Mouse (Mus musculus) spleen, adult 2 months (tissue): Measurements from ENCODE around the gene Agtr1b. TPM values are rescaled to one million over a fixed set of nuclear protein-coding genes. Genes with fewer than 3 reads are reported as not detected.

Source experiments
- DNase-seq, 2 experiments: peaks; one replicate each; pipeline versions ENCODE4 v3.0.0 to v3.0.0-alpha.2; 2012 to 2021; ENCODE audit warnings: low spot score in 2 of 2, low read depth in 1 of 2
- H3K27ac ChIP-seq: fragments of 200-500 bp; 2 replicates; pipeline ENCODE4 v1.5.1; 2012; ENCODE audit warnings: low read length, inconsistent platforms; ENCODE audit not compliant: insufficient read depth
- H3K27me3 ChIP-seq: fragments of 200-500 bp; 2 replicates; pipeline ENCODE4 v1.6.1; 2012; ENCODE audit warnings: mild to moderate bottlenecking, moderate library complexity, low read length, inconsistent platforms; ENCODE audit not compliant: control insufficient read depth, insufficient read depth
- H3K36me3 ChIP-seq: fragments of 200-500 bp; 2 replicates; pipeline ENCODE4 v1.6.1; 2012; ENCODE audit warnings: mild to moderate bottlenecking, low read length, inconsistent platforms; ENCODE audit not compliant: control insufficient read depth, insufficient read depth
- H3K4me1 ChIP-seq: fragments of 200-500 bp; 2 replicates; pipeline ENCODE4 v1.6.1; 2011; ENCODE audit warnings: inconsistent platforms; ENCODE audit not compliant: control insufficient read depth, insufficient read depth, insufficient read length
- H3K4me3 ChIP-seq: fragments of 200-500 bp; 2 replicates; pipeline ENCODE4 v1.5.1; 2011; ENCODE audit warnings: mild to moderate bottlenecking, inconsistent platforms; ENCODE audit not compliant: insufficient read depth, insufficient read length; ENCODE audit errors: extremely low read depth
- CTCF ChIP-seq: fragments of 200-500 bp; IDR thresholded peaks from 2 replicates; pipeline ENCODE4 v1.5.1; 2011; ENCODE audit warnings: mild to moderate bottlenecking, inconsistent platforms; ENCODE audit not compliant: insufficient read depth, insufficient read length, insufficient replicate concordance; ENCODE audit errors: extremely low read depth
- POLR2A ChIP-seq: fragments of 200-500 bp; IDR thresholded peaks from 2 replicates; pipeline ENCODE4 v1.6.1; 2011; ENCODE audit warnings: low read depth, low read length, inconsistent platforms
- WGBS: fragments of 180-500 bp; shearing (Covaris S2); methylation state at CpG from one replicate; pipeline ENCODE4 v1.1.7; 2018; 5-methylcytosine and 5-hydroxymethylcytosine counted together
- polyA plus RNA-seq: library from polyadenylated mRNA; depleted of rRNA; stranded (reverse); fragments of >200 nt; gene quantifications from 2 replicates; pipeline ENCODE4 v1.2.3, GENCODE M21; 2012; rRNA removed

The Agtr1b gene
- polyA plus RNA-seq, 1 experiment, result not detected

DNA sequence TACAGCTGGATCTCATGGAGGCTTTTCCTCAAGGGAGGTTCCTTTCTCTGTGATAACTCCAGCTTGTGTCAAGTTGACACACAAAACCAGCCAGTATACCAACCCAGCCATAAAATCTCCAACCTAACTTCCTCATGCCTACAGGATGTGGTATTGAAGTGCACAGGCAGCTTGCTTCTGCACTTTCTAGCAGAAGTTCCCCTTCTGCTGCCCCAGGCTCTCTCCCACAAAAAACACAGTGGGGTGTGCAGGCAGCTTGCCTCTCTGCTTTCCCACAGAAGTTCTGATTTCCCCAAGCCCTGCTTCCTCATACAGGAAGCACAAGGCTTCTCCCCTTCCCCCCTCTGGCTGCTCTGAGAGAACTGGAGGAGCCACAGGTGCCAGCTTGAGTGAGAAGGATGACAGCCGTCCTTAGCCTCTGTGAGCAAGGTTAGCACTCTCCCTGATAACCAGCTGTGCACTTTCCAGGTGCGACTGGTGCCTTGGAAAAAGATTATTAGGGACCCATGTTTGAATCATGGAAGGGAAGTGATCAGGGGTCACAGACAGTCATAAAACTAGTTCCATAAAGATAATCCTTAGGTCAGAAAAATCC is 62.1 kb downstream of the Agtr1b start:
- H3K4me1 ChIP-seq, result no peaks in the 10 kb centered on the region
- TF ChIP-seq POLR2A, result no peak
- TF ChIP-seq CTCF, result no peak
- WGBS, result 15% methylated on average over 2 of the region's 2 CpGs
- no peaks in the 10 kb centered on the region for H3K27me3 ChIP-seq
- H3K4me3 ChIP-seq, result no peak overlapping the region
- no peak overlapping the region for H3K27ac ChIP-seq
- no peaks in the 10 kb centered on the region for H3K36me3 ChIP-seq
- DNase-seq, result peak in 1 of 2 experiments; percentile 2

DNA sequence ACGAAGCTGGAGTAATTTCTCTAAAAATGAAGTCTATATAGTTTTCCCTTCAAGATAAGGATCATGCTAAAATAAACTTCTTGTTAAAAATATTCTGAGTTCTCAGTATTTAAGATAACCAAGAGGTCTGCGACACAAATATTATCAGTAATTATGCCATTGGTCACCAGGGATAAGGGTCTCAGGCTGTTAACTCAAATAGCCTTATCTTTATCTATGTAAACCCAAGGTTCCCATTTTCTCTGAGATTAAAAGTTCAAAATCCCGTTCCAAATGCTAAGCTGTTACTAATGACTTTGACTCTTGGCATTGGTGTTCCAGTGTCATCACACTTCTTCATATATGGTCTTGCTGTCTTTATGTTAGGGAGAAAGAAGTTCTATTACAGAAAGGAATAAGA is 71.4 kb downstream of the Agtr1b start:
- no peak overlapping the region for H3K4me3 ChIP-seq
- H3K36me3 ChIP-seq, result no peaks in the 10 kb centered on the region
- no peak overlapping the region for H3K27ac ChIP-seq
- TF ChIP-seq POLR2A, result no peak
- no peak for TF ChIP-seq CTCF
- no peak for DNase-seq
- no peaks in the 10 kb centered on the region for H3K27me3 ChIP-seq
- WGBS, result 79% methylated on average over 3 of the region's 3 CpGs
- no peaks in the 10 kb centered on the region for H3K4me1 ChIP-seq

DNA sequence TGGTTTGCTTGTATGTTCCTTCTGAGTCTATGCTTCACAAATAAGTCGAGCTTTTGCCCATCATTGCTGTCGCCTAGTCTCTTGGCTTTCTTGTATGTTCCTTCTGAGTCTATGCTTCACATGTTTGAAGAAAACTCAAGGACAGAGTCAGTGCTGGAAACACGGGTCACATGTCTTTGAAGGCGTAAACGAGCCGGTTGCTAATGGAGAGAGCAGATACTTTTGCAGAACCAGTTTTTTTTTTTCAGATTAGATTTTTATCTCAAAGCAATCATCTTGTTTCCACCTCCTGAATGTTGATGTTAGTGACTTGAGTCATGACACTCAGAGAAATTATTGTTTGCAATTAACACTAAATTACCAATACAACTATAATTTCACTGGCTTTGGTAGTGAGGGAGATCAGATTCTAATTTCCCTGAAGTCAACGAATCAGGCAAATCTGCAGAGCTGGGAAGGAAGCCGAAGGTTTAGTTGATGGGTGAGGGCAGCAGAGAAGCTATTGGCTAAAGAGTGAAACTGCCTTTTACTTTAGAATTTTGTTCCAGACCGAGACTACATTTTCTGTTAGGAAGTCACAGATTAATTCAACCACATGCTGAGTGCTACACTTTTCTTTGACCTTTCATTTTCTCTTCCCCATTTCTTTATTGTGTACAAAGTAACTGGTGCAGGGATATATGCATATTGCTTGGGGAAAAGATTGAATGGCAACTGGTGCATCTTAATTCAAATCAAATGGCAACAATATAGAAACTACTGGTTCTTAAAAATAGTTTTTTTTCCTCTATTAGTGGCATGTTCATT is 72.2 kb downstream of the Agtr1b start:
- Histone ChIP-seq H3K27me3 (no peaks in the 10 kb centered on the region), H3K4me3 (no peak overlapping the region), H3K27ac (no peak overlapping the region), H3K36me3 (no peaks in the 10 kb centered on the region), H3K4me1 (no peaks in the 10 kb centered on the region)
- WGBS, result 69% methylated on average over 9 of the region's 9 CpGs
- no peak for TF ChIP-seq CTCF
- no peak for DNase-seq

DNA sequence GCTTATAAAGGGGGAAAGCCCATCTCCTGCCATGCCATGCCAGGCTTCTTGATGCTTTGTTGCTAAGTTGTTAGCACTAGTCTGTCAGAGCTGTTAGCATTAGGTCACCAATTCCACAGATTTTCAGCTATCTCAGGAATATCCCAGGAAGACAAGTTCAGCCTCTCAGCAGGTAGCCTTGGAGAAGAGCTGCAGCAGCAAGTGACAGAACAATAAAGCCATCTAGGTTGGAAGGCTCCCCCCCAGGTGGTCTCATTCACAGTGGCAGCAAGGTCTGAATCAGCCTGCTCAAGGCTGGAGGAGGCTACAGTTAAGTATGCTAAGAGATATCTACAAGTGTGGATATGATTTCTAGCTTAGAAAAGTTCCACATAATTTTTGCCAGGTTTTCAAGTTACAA is 75.6 kb downstream of the Agtr1b start:
- Histone ChIP-seq H3K27ac (no peak overlapping the region), H3K36me3 (no peaks in the 10 kb centered on the region), H3K4me3 (no peak overlapping the region), H3K27me3 (no peaks in the 10 kb centered on the region), H3K4me1 (no peaks in the 10 kb centered on the region)
- TF ChIP-seq CTCF (no peak), POLR2A (no peak)
- no peak for DNase-seq

DNA sequence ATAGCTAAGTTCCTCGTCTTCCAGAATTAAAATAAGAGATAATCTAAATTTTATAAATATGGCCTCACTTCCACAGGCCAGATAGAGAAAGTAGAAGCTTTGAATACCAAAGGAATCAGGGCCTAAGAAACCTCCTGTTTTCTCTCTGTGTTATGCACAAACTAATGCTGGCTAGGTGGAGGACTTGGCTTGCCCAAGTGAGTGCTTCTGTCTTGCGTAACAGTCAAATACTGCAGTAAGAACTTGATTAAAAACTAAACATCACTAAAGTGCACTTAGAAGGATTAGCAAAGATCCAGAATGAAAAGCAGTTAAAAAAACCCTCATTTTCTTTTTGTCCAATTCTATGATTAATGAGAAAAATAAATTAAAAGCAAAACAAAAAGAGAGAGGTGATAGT is 78.2 kb downstream of the Agtr1b start:
- Histone ChIP-seq H3K27ac (no peak overlapping the region), H3K27me3 (no peaks in the 10 kb centered on the region), H3K4me3 (no peak overlapping the region), H3K4me1 (no peaks in the 10 kb centered on the region), H3K36me3 (no peaks in the 10 kb centered on the region)
- no peak for TF ChIP-seq POLR2A
- TF ChIP-seq CTCF, result no peak
- 91% methylated on average over 2 of the region's 2 CpGs for WGBS
- DNase-seq, result no peak

DNA sequence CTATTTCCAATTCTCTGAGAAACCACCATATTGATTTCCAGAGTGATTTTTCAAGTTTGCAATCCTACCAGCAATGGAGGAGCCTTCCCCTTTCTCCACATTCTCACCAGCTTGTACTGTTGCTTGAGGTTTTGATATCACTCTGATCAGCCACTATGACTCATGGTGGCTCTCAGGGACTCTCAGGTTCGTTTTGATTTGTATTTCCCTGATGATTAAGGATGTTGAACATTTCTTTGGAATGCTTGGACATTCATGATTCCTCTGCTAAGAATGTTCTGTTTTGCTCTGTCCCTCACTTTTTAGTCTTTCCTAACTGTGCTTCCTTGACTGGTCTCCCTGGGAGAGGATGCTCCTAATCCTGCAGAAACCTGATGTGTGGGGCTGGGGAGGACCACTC is 85.2 kb downstream of the Agtr1b start:
- Histone ChIP-seq H3K27me3 (no peaks in the 10 kb centered on the region), H3K27ac (no peak overlapping the region), H3K4me1 (no peaks in the 10 kb centered on the region), H3K4me3 (no peak overlapping the region), H3K36me3 (no peaks in the 10 kb centered on the region)
- DNase-seq, result no peak
- WGBS, result 66% methylated on average over 1 of the region's 1 CpGs
- no peak for TF ChIP-seq POLR2A
- TF ChIP-seq CTCF, result no peak

DNA sequence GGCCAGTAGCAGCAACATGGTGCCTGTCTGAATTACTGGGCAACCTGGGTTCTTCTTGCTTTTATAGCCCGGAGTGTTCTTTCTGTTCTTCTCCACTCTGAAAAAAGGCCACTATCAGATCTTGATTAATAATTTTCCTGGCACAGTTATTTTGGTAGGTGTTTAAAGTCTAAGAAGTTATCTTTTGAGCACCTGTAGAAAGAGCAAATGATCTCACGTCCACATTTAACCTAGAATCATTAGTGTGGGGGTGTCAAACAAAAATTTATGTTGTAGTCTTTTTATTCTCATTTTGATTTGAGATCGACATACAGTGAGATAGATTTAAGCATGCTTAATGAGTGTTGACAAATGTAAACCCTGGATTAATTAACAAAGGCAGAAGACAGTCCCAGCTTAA is 91.3 kb downstream of the Agtr1b start, which contains the start of gene Cpb1:
TSS of gene Cpb1 (minus strand) at position 101 of the 400 bp plus-strand sequence.
- TF ChIP-seq POLR2A, result no peak
- TF ChIP-seq CTCF, result no peak
- no peak within 1 kb of the TSS for H3K4me3 ChIP-seq
- no peaks in the 10 kb centered on the region for H3K27me3 ChIP-seq
- H3K36me3 ChIP-seq, result no peaks in the 10 kb centered on the region
- no peak for DNase-seq
- H3K4me1 ChIP-seq, result no peaks in the 10 kb centered on the region
- 90% methylated on average over 3 of the region's 3 CpGs for WGBS
- no peak within 1 kb of the TSS for H3K27ac ChIP-seq

Other genes with a start within 250 kb of the Agtr1b start
- 11.0 and 12.1 TPM in 2 replicates for gene Gyg, start 211.9 kb downstream of the Agtr1b start, polyA plus RNA-seq
- gene Cpa3, start 125.0 kb downstream of the Agtr1b start, polyA plus RNA-seq, result 0.15 and 0.30 TPM in 2 replicates
- 211 and 326 TPM in 2 replicates for gene Cpb1, start 91.4 kb downstream of the Agtr1b start, polyA plus RNA-seq